Mouse (Mus musculus): Measurements from ENCODE around the gene Tenm2. TPM values are rescaled to one million over a fixed set of nuclear protein-coding genes. Genes with fewer than 3 reads are reported as not detected.

The Tenm2 gene
- total and polyA plus RNA-seq, 3 experiments: not detected

- TF ChIP-seq CHD2 (IDR thresholded peaks at IDR 0.05; ENCODE audit: low read length): no peak
- no peak for TF ChIP-seq USF1 (IDR thresholded peaks at IDR 0.05; ENCODE audit: low read depth, low read length)
- TF ChIP-seq JUN (IDR thresholded peaks at IDR 0.05; ENCODE audit: insufficient read depth, low read depth, low read length): no peak
- no peak for TF ChIP-seq HCFC1 (IDR thresholded peaks at IDR 0.05; ENCODE audit: low read depth, low read length)
- TF ChIP-seq MEF2A (IDR thresholded peaks at IDR 0.05; ENCODE audit: borderline replicate concordance, low read depth, low read length): no peak
- no peak for TF ChIP-seq ZKSCAN1 (IDR thresholded peaks at IDR 0.05; ENCODE audit: borderline replicate concordance, low read depth, low read length)
- TF ChIP-seq BHLHE40 (IDR thresholded peaks at IDR 0.05; ENCODE audit: low read depth, low read length): no peak
- no peak for TF ChIP-seq RCOR1 (conservative IDR thresholded peaks at IDR 0.05; ENCODE audit: low read depth, low read length)
- no peak for TF ChIP-seq MYC (IDR thresholded peaks at IDR 0.05; ENCODE audit: low read depth, low read length)
- no peak for TF ChIP-seq POLR2A (IDR thresholded peaks at IDR 0.05; ENCODE audit: low read depth, low read length)
- no peak for TF ChIP-seq MAZ (IDR thresholded peaks at IDR 0.05; ENCODE audit: low read depth, low read length)
- no peak for TF ChIP-seq TCF12 (IDR thresholded peaks at IDR 0.05; ENCODE audit: low read depth, low read length)
- no peak for TF ChIP-seq ZC3H11A (IDR thresholded peaks at IDR 0.05; ENCODE audit: low read depth, low read length)
- TF ChIP-seq EP300 (IDR thresholded peaks at IDR 0.05; ENCODE audit: low read length): no peak
- no peak for TF ChIP-seq POLR2AphosphoS2 (IDR thresholded peaks at IDR 0.05; ENCODE audit: low read depth, low read length)
- TF ChIP-seq PAX5 (IDR thresholded peaks at IDR 0.05; ENCODE audit: low read length): no peak
- no peak for TF ChIP-seq IRF4 (IDR thresholded peaks at IDR 0.05; ENCODE audit: low read depth, low read length)
- TF ChIP-seq USF2 (conservative IDR thresholded peaks at IDR 0.05; ENCODE audit: low read depth, low read length): no peak
- TF ChIP-seq JUND (conservative IDR thresholded peaks at IDR 0.05; ENCODE audit: low read depth, low read length): no peak
- H3K9me3 ChIP-seq (replicated peaks; ENCODE audit: low read length): peaks cover 35% of the 10 kb centered on the region
- no peak overlapping the region for H3K9ac ChIP-seq (ENCODE audit: insufficient read depth, low read depth)
- no peak overlapping the region for H3K27ac ChIP-seq (ENCODE audit: insufficient read depth, low read depth)
- in situ Hi-C loops (cut with MboI; ENCODE audit: low pct_ligation_motif_present, low pct_unique_long_range_greater_than_20kb, low sequenced_read_pairs) (no loop called here), dilution Hi-C loops (cut with MboI; ENCODE audit: extremely low pct_ligation_motif_present, extremely low pct_unique_long_range_greater_than_20kb, low sequenced_read_pairs) (no loop called here)
- DNase-seq (ENCODE audit: extremely low read depth): no peak
- H3K4me2 ChIP-seq (ENCODE audit: insufficient read depth, low read depth, poor library complexity, severe bottlenecking): no peak overlapping the region
- no peaks in the 10 kb centered on the region for H3K27me3 ChIP-seq (replicated peaks)
- no peaks in the 10 kb centered on the region for H3K4me1 ChIP-seq (ENCODE audit: control insufficient read depth in 1 of 2, insufficient read depth in 2 of 2)
- H3K79me2 ChIP-seq (replicated peaks; ENCODE audit: control insufficient read depth, extremely low read depth, insufficient read depth, poor library complexity, severe bottlenecking): no peaks in the 10 kb centered on the region
- H3K4me3 ChIP-seq (replicated peaks in 1 of 3; ENCODE audit: low read depth in 2 of 3, low read length in 2 of 3, poor library complexity in 1 of 3): no peak overlapping the region
- no peaks in the 10 kb centered on the region for H3K36me3 ChIP-seq (replicated peaks in 1 of 2; ENCODE audit: control insufficient read depth in 1 of 2, insufficient read depth in 1 of 2, low read length in 1 of 2)
These were observed 81.6 kb downstream of the Tenm2 start for GRCm38 (mm10) chr11:37153933-37154880.

- TF ChIP-seq MYC (IDR thresholded peaks at IDR 0.05; ENCODE audit: low read depth, low read length) (no peak), TCF12 (IDR thresholded peaks at IDR 0.05; ENCODE audit: low read depth, low read length) (no peak), EP300 (IDR thresholded peaks at IDR 0.05; ENCODE audit: low read length) (no peak), ZNF384 (IDR thresholded peaks at IDR 0.05; ENCODE audit: low read depth, low read length) (no peak), CTCF (conservative IDR thresholded peaks at IDR 0.05 in 1 of 2, IDR thresholded peaks at IDR 0.05 in 1 of 2; ENCODE audit: low read depth in 2 of 2, low read length in 2 of 2) (no peak), PAX5 (IDR thresholded peaks at IDR 0.05; ENCODE audit: low read length) (no peak), MXI1 (IDR thresholded peaks at IDR 0.05; ENCODE audit: low read depth, low read length) (no peak), RAD21 (IDR thresholded peaks at IDR 0.05; ENCODE audit: low read depth, low read length) (no peak), MAFK (IDR thresholded peaks at IDR 0.05; ENCODE audit: insufficient replicate concordance, low read length) (no peak), ZKSCAN1 (IDR thresholded peaks at IDR 0.05; ENCODE audit: borderline replicate concordance, low read depth, low read length) (no peak), MAZ (IDR thresholded peaks at IDR 0.05; ENCODE audit: low read depth, low read length) (no peak), BHLHE40 (IDR thresholded peaks at IDR 0.05; ENCODE audit: low read depth, low read length) (no peak), RCOR1 (conservative IDR thresholded peaks at IDR 0.05; ENCODE audit: low read depth, low read length) (no peak)
- in situ Hi-C loops (cut with MboI; ENCODE audit: low pct_ligation_motif_present, low pct_unique_long_range_greater_than_20kb, low sequenced_read_pairs): no loop called here
- no peaks in the 10 kb centered on the region for H3K36me3 ChIP-seq (replicated peaks in 1 of 2; ENCODE audit: control insufficient read depth in 1 of 2, insufficient read depth in 1 of 2, low read length in 1 of 2)
- no peaks in the 10 kb centered on the region for H3K79me2 ChIP-seq (replicated peaks; ENCODE audit: control insufficient read depth, extremely low read depth, insufficient read depth, poor library complexity, severe bottlenecking)
- DNase-seq (ENCODE audit: extremely low read depth): no peak
- no peak overlapping the region for H3K4me2 ChIP-seq (ENCODE audit: insufficient read depth, low read depth, poor library complexity, severe bottlenecking)
- H3K9ac ChIP-seq (ENCODE audit: insufficient read depth, low read depth): no peak overlapping the region
- H3K9me3 ChIP-seq (replicated peaks; ENCODE audit: low read length): peaks cover 36% of the 10 kb centered on the region
- no peaks in the 10 kb centered on the region for H3K27me3 ChIP-seq (replicated peaks)
- dilution Hi-C loops (cut with MboI; ENCODE audit: extremely low pct_ligation_motif_present, extremely low pct_unique_long_range_greater_than_20kb, low sequenced_read_pairs): no loop called here
- no peaks in the 10 kb centered on the region for H3K4me1 ChIP-seq (ENCODE audit: control insufficient read depth in 1 of 2, insufficient read depth in 2 of 2)
- no peak overlapping the region for H3K4me3 ChIP-seq (replicated peaks in 1 of 3; ENCODE audit: low read depth in 2 of 3, low read length in 2 of 3, poor library complexity in 1 of 3)
- H3K27ac ChIP-seq (ENCODE audit: insufficient read depth, low read depth): no peak overlapping the region
These were observed 82.4 kb downstream of the Tenm2 start for GRCm38 (mm10) chr11:37153382-37153781.
